Mouse (Mus musculus): ENCODE measurements around the gene Slco3a1.

The Slco3a1 gene

GRCm38 (mm10) chr7:74347026-74347425 is 207.6 kb downstream of the Slco3a1 start:
- in situ Hi-C loops (cut with MboI; ENCODE audit: low pct_unique_long_range_greater_than_20kb in 1 of 2, low sequenced_read_pairs in 2 of 2, unreplicated experiment in 1 of 2): no loop called here

- in situ Hi-C loops (cut with MboI; ENCODE audit: low pct_unique_long_range_greater_than_20kb in 1 of 2, low sequenced_read_pairs in 2 of 2, unreplicated experiment in 1 of 2): no loop called here
Measured at GRCm38 (mm10) chr7:74346451-74346850, 208.1 kb downstream of the Slco3a1 start.

- in situ Hi-C loops (cut with MboI; ENCODE audit: low pct_unique_long_range_greater_than_20kb in 1 of 2, low sequenced_read_pairs in 2 of 2, unreplicated experiment in 1 of 2): no loop called here
Measured at GRCm38 (mm10) chr7:74341149-74341805, 213.3 kb downstream of the Slco3a1 start.

- in situ Hi-C loops (cut with MboI; ENCODE audit: low pct_unique_long_range_greater_than_20kb in 1 of 2, low sequenced_read_pairs in 2 of 2, unreplicated experiment in 1 of 2): no loop called here
Measured at GRCm38 (mm10) chr7:74340419-74340954, 214.1 kb downstream of the Slco3a1 start.

GRCm38 (mm10) chr7:74337677-74338420 is 216.7 kb downstream of the Slco3a1 start:
- in situ Hi-C loops (cut with MboI; ENCODE audit: low pct_unique_long_range_greater_than_20kb in 1 of 2, low sequenced_read_pairs in 2 of 2, unreplicated experiment in 1 of 2): no loop called here

- in situ Hi-C loops (cut with MboI; ENCODE audit: low pct_unique_long_range_greater_than_20kb in 1 of 2, low sequenced_read_pairs in 2 of 2, unreplicated experiment in 1 of 2): no loop called here
Measured at GRCm38 (mm10) chr7:74332323-74332722, 222.3 kb downstream of the Slco3a1 start.

- in situ Hi-C loops (cut with MboI; ENCODE audit: low pct_unique_long_range_greater_than_20kb in 1 of 2, low sequenced_read_pairs in 2 of 2, unreplicated experiment in 1 of 2): no loop called here
Measured at GRCm38 (mm10) chr7:74330858-74331726, 223.5 kb downstream of the Slco3a1 start.

GRCm38 (mm10) chr7:74330117-74330857 is 224.3 kb downstream of the Slco3a1 start:
- in situ Hi-C loops (cut with MboI; ENCODE audit: low pct_unique_long_range_greater_than_20kb in 1 of 2, low sequenced_read_pairs in 2 of 2, unreplicated experiment in 1 of 2): no loop called here

GRCm38 (mm10) chr7:74329004-74329403 is 225.6 kb downstream of the Slco3a1 start:
- in situ Hi-C loops (cut with MboI; ENCODE audit: low pct_unique_long_range_greater_than_20kb in 1 of 2, low sequenced_read_pairs in 2 of 2, unreplicated experiment in 1 of 2): no loop called here

- in situ Hi-C loops (cut with MboI; ENCODE audit: low pct_unique_long_range_greater_than_20kb in 1 of 2, low sequenced_read_pairs in 2 of 2, unreplicated experiment in 1 of 2): no loop called here
Measured at GRCm38 (mm10) chr7:74327716-74328115, 226.9 kb downstream of the Slco3a1 start.

GRCm38 (mm10) chr7:74325052-74325451 is 229.5 kb downstream of the Slco3a1 start:
- in situ Hi-C loops (cut with MboI; ENCODE audit: low pct_unique_long_range_greater_than_20kb in 1 of 2, low sequenced_read_pairs in 2 of 2, unreplicated experiment in 1 of 2): no loop called here

GRCm38 (mm10) chr7:74323683-74324082 is 230.9 kb downstream of the Slco3a1 start:
- in situ Hi-C loops (cut with MboI; ENCODE audit: low pct_unique_long_range_greater_than_20kb in 1 of 2, low sequenced_read_pairs in 2 of 2, unreplicated experiment in 1 of 2): no loop called here

- in situ Hi-C loops (cut with MboI; ENCODE audit: low pct_unique_long_range_greater_than_20kb in 1 of 2, low sequenced_read_pairs in 2 of 2, unreplicated experiment in 1 of 2): no loop called here
Measured at GRCm38 (mm10) chr7:74323194-74323593, 231.4 kb downstream of the Slco3a1 start.

- in situ Hi-C loops (cut with MboI; ENCODE audit: low pct_unique_long_range_greater_than_20kb in 1 of 2, low sequenced_read_pairs in 2 of 2, unreplicated experiment in 1 of 2): no loop called here
Measured at GRCm38 (mm10) chr7:74320635-74321034, 233.9 kb downstream of the Slco3a1 start.

GRCm38 (mm10) chr7:74315836-74316435 is 238.6 kb downstream of the Slco3a1 start:
- in situ Hi-C loops (cut with MboI; ENCODE audit: low pct_unique_long_range_greater_than_20kb in 1 of 2, low sequenced_read_pairs in 2 of 2, unreplicated experiment in 1 of 2): no loop called here

GRCm38 (mm10) chr7:74314276-74314675 is 240.3 kb downstream of the Slco3a1 start:
- in situ Hi-C loops (cut with MboI; ENCODE audit: low pct_unique_long_range_greater_than_20kb in 1 of 2, low sequenced_read_pairs in 2 of 2, unreplicated experiment in 1 of 2): no loop called here

GRCm38 (mm10) chr7:74313279-74314105 is 241.1 kb downstream of the Slco3a1 start:
- in situ Hi-C loops (cut with MboI; ENCODE audit: low pct_unique_long_range_greater_than_20kb in 1 of 2, low sequenced_read_pairs in 2 of 2, unreplicated experiment in 1 of 2): no loop called here
